Mouse (Mus musculus) neural tube, embryonic 11.5 days (tissue): Measurements from ENCODE around the gene Trpc3. TPM values are rescaled to one million over a fixed set of nuclear protein-coding genes. Genes with fewer than 3 reads are reported as not detected.

ENCODE experiments used
- polyA plus RNA-seq: library from polyadenylated mRNA; unstranded; fragments of >200 nt; fragmentation: Nextera tagmentation; extraction: Ambion mirVana; gene quantifications from 2 replicates; pipeline ENCODE4 v1.2.1, GENCODE M21; 2014

Trpc3 gene
- polyA plus RNA-seq, 1 experiment from 2014 or later: 5.3 TPM

Other genes with a start within 250 kb of the Trpc3 start
- 133 and 137 TPM in 2 replicates for gene Anxa5, start 214.3 kb downstream of the Trpc3 start, polyA plus RNA-seq
- gene 1810062G17Rik, start 214.2 kb downstream of the Trpc3 start, polyA plus RNA-seq: 0.37 TPM in 1 of 2 replicates, not detected in the other
- gene Gm11549, start 168.4 kb downstream of the Trpc3 start, polyA plus RNA-seq: 0.11 and 0.16 TPM in 2 replicates
- gene Exosc9, start 137.6 kb downstream of the Trpc3 start, polyA plus RNA-seq: 97.4 and 105 TPM in 2 replicates
- gene Ccna2, start 118.0 kb downstream of the Trpc3 start, polyA plus RNA-seq: 247 and 248 TPM in 2 replicates
- gene Bbs7, start 76.7 kb downstream of the Trpc3 start, polyA plus RNA-seq: 17.2 and 17.3 TPM in 2 replicates
- 44.4 and 52.6 TPM in 2 replicates for gene 4932438A13Rik, start 172.9 kb upstream of the Trpc3 start, polyA plus RNA-seq